Mouse (Mus musculus): ENCODE results near the gene Ucn2.

Ucn2 gene

DNA sequence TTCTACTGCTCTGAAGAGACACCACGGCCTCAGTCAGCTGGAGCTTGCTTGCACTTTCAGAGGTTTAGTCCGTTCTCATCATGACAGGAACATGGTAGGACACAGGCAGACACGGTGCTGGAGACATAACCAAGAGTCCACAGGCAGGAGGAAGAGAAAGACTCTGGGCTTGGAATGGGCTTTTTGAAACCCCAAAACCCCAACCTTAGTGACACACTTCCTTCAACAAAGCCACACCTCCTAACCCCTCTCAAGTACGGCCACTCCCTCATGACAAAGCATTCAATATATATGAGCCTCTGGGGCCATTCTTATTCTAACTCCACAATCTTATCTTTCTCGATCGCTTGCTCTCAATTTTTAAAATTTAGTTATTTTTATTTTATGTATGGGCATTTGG is 46.6 kb downstream of the Ucn2 start:
- DNase-seq: no peak
